Mouse (Mus musculus): ENCODE measurements around the gene Med31. TPM values are rescaled to one million over a fixed set of nuclear protein-coding genes. Genes with fewer than 3 reads are reported as not detected.

Gene Med31
- polyA plus RNA-seq, 1 experiment from 2014 or later: 61.7 TPM

Other genes with a start within 250 kb of the Med31 start
- gene Aipl1, start 178.1 kb downstream of the Med31 start, polyA plus RNA-seq (2014; fragmentation: Nextera tagmentation; extraction: Ambion mirVana): not detected in 2 replicates
- gene Pimreg, start 173.6 kb downstream of the Med31 start, polyA plus RNA-seq (2014; fragmentation: Nextera tagmentation; extraction: Ambion mirVana): 158 and 171 TPM in 2 replicates
- gene Pitpnm3, start 79.8 kb downstream of the Med31 start, polyA plus RNA-seq (2014; fragmentation: Nextera tagmentation; extraction: Ambion mirVana): 0.45 and 0.48 TPM in 2 replicates
- 0.11 TPM in 1 of 2 replicates, not detected in the other for gene Gm43951, start 8.8 kb downstream of the Med31 start, polyA plus RNA-seq (2014; fragmentation: Nextera tagmentation; extraction: Ambion mirVana)
- gene 4933427D14Rik, start 8.1 kb downstream of the Med31 start, polyA plus RNA-seq (2014; fragmentation: Nextera tagmentation; extraction: Ambion mirVana): 15.6 and 17.8 TPM in 2 replicates
- gene Txndc17, start 8.0 kb downstream of the Med31 start, polyA plus RNA-seq (2014; fragmentation: Nextera tagmentation; extraction: Ambion mirVana): 169 and 181 TPM in 2 replicates
- gene Slc13a5, start 51.6 kb upstream of the Med31 start, polyA plus RNA-seq (2014; fragmentation: Nextera tagmentation; extraction: Ambion mirVana): 0.29 and 0.32 TPM in 2 replicates
- gene Xaf1, start 86.0 kb upstream of the Med31 start, polyA plus RNA-seq (2014; fragmentation: Nextera tagmentation; extraction: Ambion mirVana): 0.98 and 1.3 TPM in 2 replicates
- not detected in 2 replicates for gene Fbxo39, start 98.9 kb upstream of the Med31 start, polyA plus RNA-seq (2014; fragmentation: Nextera tagmentation; extraction: Ambion mirVana)
- 8.7 and 8.9 TPM in 2 replicates for gene Tekt1, start 146.8 kb upstream of the Med31 start, polyA plus RNA-seq (2014; fragmentation: Nextera tagmentation; extraction: Ambion mirVana)
- 4.7 and 8.7 TPM in 2 replicates for gene Smtnl2, start 196.1 kb upstream of the Med31 start, polyA plus RNA-seq (2014; fragmentation: Nextera tagmentation; extraction: Ambion mirVana)
- gene Ggt6, start 219.9 kb upstream of the Med31 start, polyA plus RNA-seq (2014; fragmentation: Nextera tagmentation; extraction: Ambion mirVana): not detected in 2 replicates
- 112 and 145 TPM in 2 replicates for gene Mybbp1a, start 225.8 kb upstream of the Med31 start, polyA plus RNA-seq (2014; fragmentation: Nextera tagmentation; extraction: Ambion mirVana)

Data from hindbrain, embryonic 11.5 days (tissue).